9 mouse cellular contexts compared by ENCODE assay signal in the genomic region with DNA sequence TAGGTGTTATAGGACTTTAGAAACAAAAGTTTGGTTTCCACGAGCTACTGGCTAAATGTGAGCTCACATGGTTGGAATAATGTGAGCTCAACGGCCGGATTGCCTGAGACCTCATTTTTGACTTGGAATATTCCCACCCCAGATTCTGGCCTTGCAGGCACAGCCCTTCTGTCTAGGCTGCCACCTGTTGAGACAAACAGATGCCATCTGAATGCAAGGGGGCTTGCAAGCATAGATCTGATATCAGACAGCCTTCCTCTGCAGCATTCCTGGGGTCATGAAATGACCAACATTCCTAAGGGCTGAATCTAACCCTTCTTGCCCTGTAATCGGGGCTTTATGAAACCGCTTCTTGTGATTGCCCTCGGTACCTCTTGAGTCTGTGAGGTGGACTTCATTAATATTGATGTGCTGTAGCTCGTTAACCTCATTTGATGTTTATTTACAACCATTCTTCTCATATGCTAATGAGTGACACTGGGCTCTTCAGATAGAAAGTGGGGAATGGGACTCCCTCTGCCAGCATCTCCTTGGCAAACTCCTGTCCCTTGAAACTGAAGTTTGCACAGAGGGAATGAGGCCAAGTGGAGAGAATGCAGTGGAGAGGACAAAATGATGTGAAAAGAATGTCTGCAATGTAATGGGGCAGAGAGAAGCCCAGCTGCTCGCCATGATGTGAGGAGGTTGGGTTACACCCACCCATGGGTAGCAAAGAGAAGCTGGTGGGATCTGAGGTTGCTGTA.
DNase-seq lines count a peak whose midpoint lies in the region; ATAC-seq and TF ChIP-seq lines count a peak whose summit lies in the region.
"Had no signal": no experiment of that assay in that cellular context is flagged by ENCODE, and none has a peak within 500 bp of the region (broad histone marks: within the 10 kb centered on the region; RNA-seq: fewer than 3 reads in every experiment).

No protein-coding gene starts in this region.

- TF ChIP-seq CTCF in C2C12 (IDR thresholded peaks at IDR 0.05; ENCODE audit: control insufficient read depth, insufficient read depth, insufficient read length) = no peak

- no peaks in the 10 kb centered on the region for H3K27me3 ChIP-seq in kidney, embryonic 14.5 days (ENCODE audit: control insufficient read depth, insufficient read depth, low read length)
- H3K27me3 ChIP-seq in C2C12 (ENCODE audit: control insufficient read depth, insufficient read depth, insufficient read length) = no peaks in the 10 kb centered on the region
- H3K27me3 ChIP-seq in forebrain, embryonic 10.5 days (ENCODE audit: poor library complexity, severe bottlenecking) = no peaks in the 10 kb centered on the region
- H3K27me3 ChIP-seq: heart, embryonic 12.5 days had no signal

- H3K9me3 ChIP-seq in kidney, embryonic 14.5 days (ENCODE audit: control insufficient read depth, low read length) = no peaks in the 10 kb centered on the region
- H3K9me3 ChIP-seq in forebrain, embryonic 10.5 days = 0 out of 2 replicates have a peak, but pooled peaks cover 3% of the 10 kb centered on the region
- H3K9me3 ChIP-seq: heart, embryonic 12.5 days had no signal

- no peaks in the 10 kb centered on the region for H3K79me2 ChIP-seq in C2C12 (ENCODE audit: control insufficient read depth, insufficient read depth)

- ATAC-seq in kidney, embryonic 14.5 days (ENCODE audit: low FRiP score, low TSS enrichment) = no peak

- H3K4me1 ChIP-seq in kidney, embryonic 14.5 days (ENCODE audit: control insufficient read depth, insufficient read depth, low read length) = peaks cover 23% of the 10 kb centered on the region
- peaks cover 85% of the 10 kb centered on the region for H3K4me1 ChIP-seq in forebrain, embryonic 10.5 days

- no peaks in the 10 kb centered on the region for H3K36me3 ChIP-seq in kidney, embryonic 14.5 days (ENCODE audit: control insufficient read depth, insufficient read depth, low read length)
- no peaks in the 10 kb centered on the region for H3K36me3 ChIP-seq in C2C12 (ENCODE audit: control insufficient read depth, insufficient read depth)
- peaks cover 3% of the 10 kb centered on the region; the same call in 1 of the 2 replicates for H3K36me3 ChIP-seq in forebrain, embryonic 10.5 days (replicated peaks)
- H3K36me3 ChIP-seq: heart, embryonic 12.5 days had no signal

- H3K9ac ChIP-seq in kidney, embryonic 14.5 days (ENCODE audit: low read depth, low read length) = peak overlapping the region; percentile 12; the same call in 1 of the 2 replicates
- H3K9ac ChIP-seq: heart, embryonic 12.5 days had no signal

- no peak overlapping the region for H3K4me2 ChIP-seq in kidney, embryonic 14.5 days (replicated peaks; ENCODE audit: low read depth, low read length)
- H3K4me2 ChIP-seq: heart, embryonic 12.5 days had no signal

- H3K27ac ChIP-seq in kidney, embryonic 14.5 days (ENCODE audit: low read depth, low read length) = no peak overlapping the region
- peak overlapping the region; percentile 88 for H3K27ac ChIP-seq in forebrain, embryonic 10.5 days

- H3ac ChIP-seq in C2C12 (ENCODE audit: control insufficient read depth, insufficient read length, low read depth) = no peak overlapping the region

- 60% methylated on average over 8 of the region's 8 CpGs for WGBS in kidney, embryonic 14.5 days
- WGBS in forebrain, embryonic 10.5 days = 69% methylated on average over 8 of the region's 8 CpGs

- H3K79me3 ChIP-seq in C2C12 (ENCODE audit: low read depth) = no peaks in the 10 kb centered on the region

- no peak overlapping the region for H3K4me3 ChIP-seq in kidney, embryonic 14.5 days (ENCODE audit: low read length)
- no peak overlapping the region for H3K4me3 ChIP-seq in C2C12 (ENCODE audit: insufficient read depth, poor library complexity, severe bottlenecking)
- H3K4me3 ChIP-seq in forebrain, embryonic 10.5 days = no peak overlapping the region
- H3K4me3 ChIP-seq: heart, embryonic 12.5 days had no signal

- no peak for DNase-seq in kidney, postnatal 14 days
- DNase-seq in forebrain, embryonic 10.5 days (ENCODE audit: extremely low spot score, low spot score) = no peak
- peak; percentile 40 for DNase-seq in lung, postnatal 36 days
- DNase-seq in thymus, postnatal 0 days (ENCODE audit: low spot score) = no peak
- no peak for DNase-seq in layer of hippocampus, adult 9-11 months
- DNase-seq: kidney, adult 9 months had no signal

TF ChIP-seq in C2C12, 6 proteins besides CTCF, POLR2A, EP300 and RAD21:
- TF ChIP-seq USF1 (IDR thresholded peaks at IDR 0.05; ENCODE audit: low read depth) (no peak), MYOD1 (IDR thresholded peaks at IDR 0.05; ENCODE audit: control insufficient read depth, insufficient read length, low read depth) (peak; percentile 91), CEBPB (IDR thresholded peaks at IDR 0.05; ENCODE audit: low read depth) (no peak)
